Mouse (Mus musculus): ENCODE measurements around the gene Ppp3ca.

DNA sequence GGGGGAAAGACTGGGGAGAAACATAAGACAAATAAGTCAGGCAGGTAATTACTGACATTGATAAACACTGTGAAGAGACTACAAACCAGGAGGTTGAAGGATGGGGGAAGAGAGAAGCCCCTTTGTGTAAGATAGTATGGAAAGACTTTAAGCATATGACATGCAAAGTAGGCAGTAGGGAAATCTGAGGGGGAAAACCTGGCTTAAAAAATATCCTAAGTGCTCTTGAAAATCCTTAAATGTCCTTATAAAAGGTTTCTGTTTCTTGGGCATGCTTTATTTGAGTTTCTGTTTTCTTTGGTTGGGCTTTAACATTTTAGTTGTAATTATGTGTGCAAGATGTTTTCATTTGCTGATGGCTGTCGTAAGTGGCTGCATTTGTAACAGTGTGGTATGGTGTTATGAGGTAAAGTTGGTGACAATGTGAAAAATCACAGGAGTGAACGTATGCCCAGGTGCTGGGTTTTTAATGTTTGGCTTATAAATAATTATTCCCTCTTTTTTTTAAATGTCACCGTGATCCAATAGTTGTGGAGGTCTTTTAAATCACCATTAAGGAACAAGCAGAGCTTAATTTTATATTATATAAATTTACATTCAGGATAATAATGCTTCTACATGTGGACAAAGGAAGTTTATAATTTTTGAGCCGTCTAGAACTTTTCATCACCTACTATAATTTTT is 195.4 kb downstream of the Ppp3ca start:
- no peak for TF ChIP-seq CTCF (IDR thresholded peaks at IDR 0.05; ENCODE audit: low read depth, low read length)
- TF ChIP-seq POLR2A (IDR thresholded peaks at IDR 0.05; ENCODE audit: borderline replicate concordance, low read depth, low read length): no peak

Measured in bone marrow macrophage, adult 2 months (primary cell).